Mouse (Mus musculus) hindbrain, embryonic 13.5 days (tissue): ENCODE measurements at regions not wholly inside any gene's neighbourhood (a gene's known extent, or its start where the extent isn't known, plus 50 kb on each side); places are given as distances from the start of the nearest gene placed in this dataset.

ENCODE experiments used
- ATAC-seq: fragments of 200-750 bp; cut with Nextera tagmentation; 2 replicates; pipeline ENCODE4 v1.8.0; 2017; ENCODE audit warnings: moderate TSS enrichment; ENCODE audit not compliant: low FRiP score
- H3K27ac ChIP-seq: fragments of 300-500 bp; sonication (generic); 2 replicates; pipeline ENCODE4 v1.5.1; 2015; ENCODE audit warnings: inconsistent platforms, mild to moderate bottlenecking, moderate library complexity
- H3K27me3 ChIP-seq: fragments of 300-500 bp; sonication (generic); 2 replicates; pipeline ENCODE4 v1.6.1; 2015; ENCODE audit warnings: mild to moderate bottlenecking, inconsistent platforms
- H3K36me3 ChIP-seq: fragments of 300-500 bp; sonication (generic); 2 replicates; pipeline ENCODE4 v1.6.1; 2015; ENCODE audit warnings: mild to moderate bottlenecking, inconsistent platforms
- H3K4me1 ChIP-seq: fragments of 300-500 bp; sonication (generic); replicated peaks from 2 replicates; pipeline ENCODE4 v1.6.1; 2015; ENCODE audit warnings: inconsistent platforms
- H3K4me2 ChIP-seq: fragments of 300-500 bp; sonication (generic); 2 replicates; pipeline ENCODE4 v1.6.1; 2015; ENCODE audit warnings: inconsistent platforms, mild to moderate bottlenecking, moderate library complexity
- H3K4me3 ChIP-seq: fragments of 300-500 bp; sonication (generic); 2 replicates; pipeline ENCODE4 v1.5.1; 2015; ENCODE audit warnings: mild to moderate bottlenecking, inconsistent platforms
- H3K9ac ChIP-seq: fragments of 300-500 bp; sonication (generic); 2 replicates; pipeline ENCODE4 v1.6.1; 2015; ENCODE audit warnings: mild to moderate bottlenecking, inconsistent platforms
- H3K9me3 ChIP-seq: fragments of 300-500 bp; sonication (generic); 2 replicates; pipeline ENCODE4 v1.6.1; 2016; ENCODE audit warnings: inconsistent platforms
- WGBS: fragments of 180-500 bp; shearing (Covaris S2); methylation state at CpG from one replicate; pipeline ENCODE4 v1.1.7; 2015; 5-methylcytosine and 5-hydroxymethylcytosine counted together

DNA sequence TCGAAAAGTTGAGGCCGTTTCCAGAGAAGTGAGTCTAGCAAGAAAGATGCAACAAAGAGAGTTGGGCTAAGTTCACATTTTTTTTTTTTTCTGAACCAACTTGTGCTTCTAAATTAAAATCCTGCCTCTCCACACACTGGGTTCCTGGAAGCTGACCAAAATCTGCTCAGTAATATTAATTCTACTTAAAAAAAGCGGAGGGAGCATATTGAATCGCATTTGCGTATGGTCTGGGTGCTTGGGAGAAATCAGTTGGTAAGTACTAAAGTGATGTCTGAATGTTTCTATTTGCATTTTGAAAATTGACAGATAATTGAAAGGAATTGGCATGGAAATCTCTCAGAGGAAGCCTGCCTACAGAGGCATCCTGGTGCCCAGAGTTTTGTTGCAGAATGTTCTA lies 676.0 kb downstream of the Vrk1 start:
- H3K9ac ChIP-seq, result no peak overlapping the region
- H3K27me3 ChIP-seq, result no peaks in the 10 kb centered on the region
- H3K9me3 ChIP-seq, result no peaks in the 10 kb centered on the region
- no peak for ATAC-seq
- no peak overlapping the region for H3K4me3 ChIP-seq
- 90% methylated on average over 5 of the region's 5 CpGs for WGBS
- peaks cover 14% of the 10 kb centered on the region for H3K4me1 ChIP-seq
- H3K4me2 ChIP-seq, result no peak overlapping the region
- H3K27ac ChIP-seq, result no peak overlapping the region
- H3K36me3 ChIP-seq, result no peaks in the 10 kb centered on the region

DNA sequence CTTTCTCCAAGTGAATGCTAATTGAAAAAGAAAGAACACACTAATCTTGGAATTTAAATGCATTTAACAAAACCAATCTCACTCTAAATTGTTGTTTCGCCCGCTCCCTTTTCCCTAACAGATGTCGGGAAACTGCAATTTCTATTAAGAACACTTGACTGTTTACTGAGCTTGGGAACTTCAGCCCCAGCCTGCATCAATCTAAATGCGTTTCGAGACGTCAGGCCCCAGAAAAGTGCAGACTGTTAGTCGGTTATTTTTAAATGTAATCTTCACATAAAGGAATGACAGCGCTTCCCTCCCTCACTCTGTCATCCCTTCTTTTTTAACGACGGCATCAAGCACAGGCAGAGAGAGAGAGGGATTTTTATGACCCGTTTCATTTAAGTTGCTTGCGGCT lies 677.7 kb downstream of the Vrk1 start:
- Histone ChIP-seq H3K9me3 (no peaks in the 10 kb centered on the region), H3K4me2 (no peak overlapping the region), H3K4me3 (no peak overlapping the region), H3K27me3 (no peaks in the 10 kb centered on the region), H3K9ac (no peak overlapping the region), H3K36me3 (no peaks in the 10 kb centered on the region), H3K27ac (no peak overlapping the region), H3K4me1 (peaks cover 14% of the 10 kb centered on the region)
- WGBS, result 42% methylated on average over 12 of the region's 12 CpGs
- ATAC-seq, result no peak

DNA sequence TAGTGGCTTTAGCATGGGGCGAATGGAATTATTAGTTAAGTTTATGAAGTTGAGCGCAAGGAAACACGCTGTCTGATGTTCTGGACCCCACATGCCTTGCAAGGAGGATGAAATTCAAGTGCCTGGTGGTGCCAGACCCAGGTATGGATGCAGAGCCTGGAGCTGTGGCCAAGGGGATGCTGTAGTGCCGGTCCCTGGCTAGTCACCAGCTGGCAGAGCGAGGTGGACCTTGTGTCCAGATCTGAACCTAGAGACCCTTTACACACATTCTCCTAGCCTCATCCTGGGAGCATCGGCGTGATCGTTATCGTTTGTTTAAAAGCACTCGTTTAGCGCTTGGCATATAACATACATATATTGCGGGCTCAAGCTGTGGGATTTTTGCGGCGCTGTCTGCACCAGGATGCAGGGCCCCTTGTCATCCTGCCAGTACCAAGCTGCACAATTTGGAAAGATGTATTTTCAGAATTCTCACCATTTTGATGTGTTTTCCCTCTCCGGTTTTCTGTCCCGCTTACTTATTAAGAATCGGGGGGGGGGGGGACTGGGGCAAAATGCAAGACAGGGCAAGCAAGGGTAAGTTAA lies 678.2 kb downstream of the Vrk1 start:
- Histone ChIP-seq H3K9me3 (no peaks in the 10 kb centered on the region), H3K4me2 (no peak overlapping the region), H3K27ac (peak overlapping the region; percentile 31), H3K9ac (no peak overlapping the region), H3K36me3 (no peaks in the 10 kb centered on the region), H3K27me3 (no peaks in the 10 kb centered on the region), H3K4me1 (peaks cover 14% of the 10 kb centered on the region), H3K4me3 (no peak overlapping the region)
- no peak for ATAC-seq
- 86% methylated on average over 17 of the region's 17 CpGs for WGBS

DNA sequence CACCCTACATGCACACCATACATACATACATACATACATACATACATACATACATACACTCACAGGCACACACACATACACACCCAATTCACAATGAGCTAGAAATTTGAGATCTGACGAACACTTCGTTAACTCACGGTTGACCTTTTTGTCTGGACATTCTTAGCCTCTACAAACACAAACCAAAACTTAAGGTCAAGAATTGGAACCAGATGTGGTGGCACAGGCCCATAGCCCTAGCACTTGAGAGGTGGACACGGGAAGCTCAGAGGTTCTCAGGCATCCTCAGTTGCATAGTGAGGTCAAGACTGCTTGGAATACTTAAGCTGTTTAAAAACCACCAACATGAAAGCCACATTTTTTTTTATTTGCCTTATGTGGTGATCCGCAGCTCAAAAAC lies 692.9 kb downstream of the Vrk1 start:
- Histone ChIP-seq H3K9me3 (no peaks in the 10 kb centered on the region), H3K9ac (no peak overlapping the region), H3K27me3 (no peaks in the 10 kb centered on the region), H3K4me2 (no peak overlapping the region), H3K4me3 (no peak overlapping the region), H3K36me3 (no peaks in the 10 kb centered on the region), H3K27ac (no peak overlapping the region), H3K4me1 (no peaks in the 10 kb centered on the region; the same call in 1 of the 2 replicates)
- WGBS, result 86% methylated on average over 5 of the region's 5 CpGs
- ATAC-seq, result no peak

DNA sequence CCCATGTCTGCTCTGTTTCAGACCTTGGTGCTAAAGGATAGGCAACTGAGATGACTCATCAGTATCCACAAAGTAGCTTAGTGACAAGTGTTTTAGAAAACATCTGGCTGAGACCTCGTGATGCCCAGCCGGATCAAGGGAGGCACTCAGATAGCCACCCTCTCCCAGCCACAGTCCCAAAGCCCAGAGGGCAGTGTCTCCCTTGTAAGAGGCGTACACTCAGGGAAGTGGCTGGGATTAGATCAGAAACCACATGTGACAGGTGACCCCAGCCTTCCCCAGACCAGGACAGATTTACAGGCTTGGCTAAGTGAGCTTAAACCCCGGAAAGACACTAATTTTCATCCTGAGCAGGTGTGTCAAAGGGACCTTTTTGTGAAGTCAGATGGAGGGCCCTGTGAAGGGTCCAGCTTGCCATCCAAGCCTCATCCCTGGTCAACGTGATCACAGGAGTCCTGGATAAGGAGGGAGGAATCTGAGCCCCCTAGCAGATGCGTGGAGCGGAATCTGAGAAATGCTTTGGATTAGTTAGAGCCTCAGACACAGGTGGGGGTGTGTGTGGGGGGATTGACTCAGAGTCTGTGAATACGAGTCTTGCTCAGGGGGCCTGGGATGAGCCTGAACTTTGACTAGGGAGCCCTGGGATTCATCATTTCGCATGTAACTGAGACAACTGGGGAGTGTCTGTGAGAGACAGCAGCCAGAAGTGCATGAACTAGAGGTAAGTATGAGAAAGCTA lies 711.4 kb downstream of the Vrk1 start:
- WGBS, result 81% methylated on average over 9 of the region's 9 CpGs
- Histone ChIP-seq H3K27ac (no peak overlapping the region), H3K4me2 (no peak overlapping the region), H3K9ac (no peak overlapping the region), H3K27me3 (no peaks in the 10 kb centered on the region), H3K4me1 (no peaks in the 10 kb centered on the region), H3K36me3 (no peaks in the 10 kb centered on the region), H3K9me3 (no peaks in the 10 kb centered on the region), H3K4me3 (no peak overlapping the region)
- ATAC-seq, result no peak

DNA sequence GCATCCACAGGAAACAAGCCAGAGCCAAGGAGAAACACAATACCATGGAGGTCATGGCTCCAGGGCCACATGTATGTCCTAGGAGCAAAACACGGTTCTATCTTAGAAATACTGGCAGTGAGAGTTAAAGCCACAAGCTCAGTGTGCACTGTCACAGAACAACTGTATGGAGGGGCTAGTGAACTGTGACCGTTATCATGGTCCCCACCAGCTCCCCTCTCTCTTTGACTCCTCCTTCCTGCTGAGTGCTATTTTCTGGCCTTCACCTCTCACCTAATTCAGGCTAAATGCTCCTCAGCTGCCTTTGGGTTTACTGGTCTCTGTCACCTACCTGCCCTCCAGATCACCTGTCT lies 712.0 kb downstream of the Vrk1 start:
- H3K9me3 ChIP-seq, result no peaks in the 10 kb centered on the region
- no peaks in the 10 kb centered on the region for H3K36me3 ChIP-seq
- WGBS, result 64% methylated on average over 2 of the region's 2 CpGs
- no peak overlapping the region for H3K4me3 ChIP-seq
- H3K27me3 ChIP-seq, result no peaks in the 10 kb centered on the region
- no peaks in the 10 kb centered on the region for H3K4me1 ChIP-seq
- ATAC-seq, result no peak
- no peak overlapping the region for H3K4me2 ChIP-seq
- H3K9ac ChIP-seq, result no peak overlapping the region
- no peak overlapping the region for H3K27ac ChIP-seq

DNA sequence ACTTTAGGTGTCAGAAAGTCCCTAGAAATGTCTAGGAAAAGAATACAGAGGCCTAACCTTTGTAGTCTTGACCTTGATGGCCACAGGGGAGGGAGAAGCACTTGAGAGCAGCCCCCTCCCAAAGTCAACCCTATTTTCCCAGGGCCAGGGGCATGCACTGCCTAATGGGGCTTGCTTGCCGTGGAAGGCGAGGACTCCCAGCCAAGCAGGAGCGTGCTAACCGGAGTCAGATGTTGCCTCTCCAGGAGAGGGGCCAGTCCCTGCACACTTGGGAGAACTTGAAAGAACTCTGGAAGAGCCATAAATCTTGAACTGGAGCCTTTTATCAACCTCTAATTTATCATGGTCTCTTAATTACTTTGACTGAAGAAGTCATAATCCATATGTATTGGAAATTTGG lies 712.7 kb downstream of the Vrk1 start:
- WGBS, result 79% methylated on average over 4 of the region's 4 CpGs
- Histone ChIP-seq H3K27me3 (no peaks in the 10 kb centered on the region), H3K27ac (no peak overlapping the region), H3K4me2 (no peak overlapping the region), H3K9me3 (no peaks in the 10 kb centered on the region), H3K9ac (no peak overlapping the region), H3K36me3 (no peaks in the 10 kb centered on the region), H3K4me3 (no peak overlapping the region), H3K4me1 (no peaks in the 10 kb centered on the region)
- ATAC-seq, result no peak

DNA sequence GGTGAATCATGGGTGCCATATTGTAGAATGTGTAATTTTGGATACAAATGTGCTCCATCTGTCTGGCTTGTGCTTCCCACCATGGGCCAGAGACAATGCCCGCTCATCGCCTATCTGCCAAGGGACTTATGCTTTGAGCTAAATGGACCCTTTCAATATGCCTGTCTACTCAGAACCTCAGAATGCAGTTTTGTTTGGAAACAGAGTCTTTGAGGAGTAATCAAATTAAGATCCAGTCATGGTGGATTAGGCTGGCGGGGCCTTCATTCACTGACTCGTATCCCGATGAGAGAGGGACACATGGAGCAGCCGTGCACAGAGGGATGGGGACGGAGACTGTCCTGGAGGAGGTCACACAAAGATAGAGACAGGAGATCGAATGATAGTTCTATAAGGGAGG lies 716.9 kb downstream of the Vrk1 start:
- no peak overlapping the region for H3K9ac ChIP-seq
- H3K27me3 ChIP-seq, result no peaks in the 10 kb centered on the region
- H3K9me3 ChIP-seq, result no peaks in the 10 kb centered on the region
- H3K4me3 ChIP-seq, result no peak overlapping the region
- 50% methylated on average over 8 of the region's 8 CpGs for WGBS
- H3K4me2 ChIP-seq, result no peak overlapping the region
- no peak for ATAC-seq
- no peak overlapping the region for H3K27ac ChIP-seq
- H3K36me3 ChIP-seq, result no peaks in the 10 kb centered on the region
- H3K4me1 ChIP-seq, result no peaks in the 10 kb centered on the region

DNA sequence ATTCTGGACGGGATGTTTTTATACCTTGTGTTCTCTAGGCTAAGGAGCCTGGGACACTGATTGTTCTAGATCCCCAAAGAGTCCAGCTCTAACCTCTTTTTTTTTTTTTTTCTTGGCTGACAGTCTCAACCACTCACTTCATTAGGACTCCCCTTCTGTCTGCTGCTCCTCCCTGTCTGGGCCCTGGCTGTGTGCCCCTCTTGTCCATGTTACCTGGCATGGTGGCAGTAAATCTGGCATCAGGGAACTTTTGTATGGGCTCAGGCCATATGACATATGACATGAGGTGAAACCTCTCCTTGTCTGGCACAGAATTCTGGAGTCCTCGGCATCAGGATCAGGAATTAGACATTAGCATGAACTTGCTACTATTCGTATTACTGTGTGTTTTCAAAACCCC lies 717.5 kb downstream of the Vrk1 start:
- no peak overlapping the region for H3K4me2 ChIP-seq
- H3K9ac ChIP-seq, result no peak overlapping the region
- ATAC-seq, result no peak
- no peak overlapping the region for H3K27ac ChIP-seq
- no peaks in the 10 kb centered on the region for H3K27me3 ChIP-seq
- 86% methylated on average over 3 of the region's 3 CpGs for WGBS
- H3K9me3 ChIP-seq, result no peaks in the 10 kb centered on the region
- H3K4me1 ChIP-seq, result no peaks in the 10 kb centered on the region
- no peak overlapping the region for H3K4me3 ChIP-seq
- H3K36me3 ChIP-seq, result no peaks in the 10 kb centered on the region

DNA sequence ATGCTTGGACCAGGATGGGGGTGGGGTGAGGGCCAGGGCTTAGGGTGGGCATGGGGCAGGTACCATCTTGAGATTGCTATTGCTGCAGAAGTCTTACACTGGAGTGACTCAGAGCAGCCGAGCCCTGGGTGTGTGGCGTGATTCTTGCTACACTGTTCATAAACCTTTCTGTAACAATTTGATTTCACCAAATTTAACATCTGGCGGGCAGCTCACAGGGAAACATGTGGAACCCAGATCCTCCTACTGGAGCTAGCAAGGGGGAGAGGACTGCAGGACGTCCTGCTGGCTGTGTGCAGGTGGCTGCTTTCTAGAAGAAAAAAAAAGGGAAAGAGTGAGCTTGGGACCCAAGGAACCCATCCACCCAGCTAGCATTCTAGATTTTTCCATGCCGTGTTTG lies 719.7 kb downstream of the Vrk1 start:
- no peaks in the 10 kb centered on the region for H3K4me1 ChIP-seq
- H3K4me3 ChIP-seq, result no peak overlapping the region
- no peak for ATAC-seq
- H3K27me3 ChIP-seq, result no peaks in the 10 kb centered on the region
- H3K9ac ChIP-seq, result no peak overlapping the region
- H3K27ac ChIP-seq, result no peak overlapping the region
- no peak overlapping the region for H3K4me2 ChIP-seq
- H3K36me3 ChIP-seq, result no peaks in the 10 kb centered on the region
- no peaks in the 10 kb centered on the region for H3K9me3 ChIP-seq
- WGBS, result 88% methylated on average over 5 of the region's 5 CpGs

DNA sequence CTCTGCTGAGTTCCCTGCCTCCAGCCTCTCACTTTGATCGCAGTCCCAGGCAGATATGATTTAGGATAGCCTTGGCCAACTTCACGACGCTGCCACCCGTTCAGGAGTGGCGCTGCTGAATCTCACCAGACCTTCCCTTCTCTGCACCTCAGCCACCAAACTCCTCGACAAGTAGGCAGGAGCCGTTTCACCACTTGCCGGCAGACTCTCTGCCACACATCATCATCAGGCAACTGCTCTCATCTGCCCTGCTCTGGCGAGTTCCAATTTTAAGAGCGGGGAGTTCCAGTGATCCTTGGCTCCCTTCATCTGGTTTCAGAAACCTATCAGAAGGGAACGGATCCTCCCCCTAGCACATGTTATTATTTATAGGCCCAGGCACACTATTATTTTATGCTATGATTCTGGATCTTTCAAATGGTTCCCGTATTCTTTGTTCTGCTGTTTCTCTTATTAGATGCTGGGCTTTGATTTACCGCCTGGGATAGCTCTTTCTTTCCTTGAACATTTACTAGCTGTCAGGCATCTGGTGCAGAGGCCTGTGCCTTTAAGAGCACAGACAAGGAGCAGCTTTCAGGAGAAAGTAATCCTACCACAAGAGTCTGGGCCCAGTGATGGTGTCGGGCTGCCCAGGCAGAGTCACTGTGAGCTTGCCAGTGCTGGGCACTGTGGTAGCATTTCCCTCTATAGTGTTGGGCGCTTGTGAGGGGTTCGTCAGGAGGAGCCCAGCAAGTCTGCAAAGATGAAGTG lies 722.3 kb downstream of the Vrk1 start:
- Histone ChIP-seq H3K27me3 (no peaks in the 10 kb centered on the region), H3K36me3 (no peaks in the 10 kb centered on the region), H3K9ac (no peak overlapping the region), H3K27ac (no peak overlapping the region), H3K9me3 (no peaks in the 10 kb centered on the region), H3K4me3 (no peak overlapping the region), H3K4me2 (no peak overlapping the region), H3K4me1 (no peaks in the 10 kb centered on the region)
- 84% methylated on average over 16 of the region's 16 CpGs for WGBS
- ATAC-seq, result no peak

DNA sequence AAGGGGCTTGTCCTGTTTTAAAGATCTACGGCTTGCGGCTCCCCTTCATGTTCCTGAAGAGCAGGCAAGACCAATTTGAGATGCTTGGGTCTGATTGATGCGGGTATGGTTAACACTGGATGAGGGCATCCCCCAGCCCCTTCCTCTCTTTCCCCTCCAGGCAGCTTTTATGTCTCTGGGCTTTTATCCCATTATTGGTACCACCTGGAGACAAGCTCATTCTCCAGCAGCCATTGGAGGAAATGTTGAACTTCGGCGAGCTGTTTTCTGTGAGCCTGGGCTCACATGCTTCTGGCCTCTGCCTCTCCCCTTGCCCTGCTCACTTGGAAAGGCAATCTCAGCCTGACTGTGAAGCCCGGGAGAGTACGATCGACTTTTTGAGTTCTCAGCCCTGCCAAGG lies 738.7 kb downstream of the Vrk1 start:
- Histone ChIP-seq H3K9me3 (peaks cover 10% of the 10 kb centered on the region; the same call in 1 of the 2 replicates), H3K36me3 (no peaks in the 10 kb centered on the region), H3K4me3 (no peak overlapping the region), H3K27me3 (no peaks in the 10 kb centered on the region), H3K9ac (no peak overlapping the region), H3K27ac (no peak overlapping the region), H3K4me1 (no peaks in the 10 kb centered on the region), H3K4me2 (no peak overlapping the region)
- ATAC-seq, result no peak
- 87% methylated on average over 8 of the region's 8 CpGs for WGBS

DNA sequence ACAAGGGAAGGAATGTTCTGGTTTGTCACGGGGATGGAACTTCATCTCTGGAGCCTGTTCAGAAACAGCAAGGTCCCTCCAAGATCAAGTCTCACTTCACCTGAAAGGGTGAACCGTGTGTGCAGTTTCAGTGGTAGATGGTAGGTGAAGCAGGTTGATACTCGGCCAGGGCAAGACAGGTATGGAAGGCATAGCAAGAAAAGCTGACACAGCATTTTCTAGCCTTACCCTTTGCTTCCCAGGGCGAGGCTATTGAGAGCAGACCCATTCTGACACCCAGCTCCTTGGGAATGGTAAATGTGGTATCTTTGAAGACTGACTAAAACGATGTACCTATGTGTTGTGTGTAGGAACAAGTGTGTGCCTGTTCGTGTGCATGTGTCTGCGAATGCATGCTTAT lies 724.9 kb upstream of the 3110018I06Rik start:
- H3K27me3 ChIP-seq, result no peaks in the 10 kb centered on the region
- peaks cover 10% of the 10 kb centered on the region; the same call in 1 of the 2 replicates for H3K9me3 ChIP-seq
- H3K4me1 ChIP-seq, result no peaks in the 10 kb centered on the region
- no peak for ATAC-seq
- H3K36me3 ChIP-seq, result no peaks in the 10 kb centered on the region
- H3K4me2 ChIP-seq, result no peak overlapping the region
- no peak overlapping the region for H3K9ac ChIP-seq
- WGBS, result 84% methylated on average over 7 of the region's 7 CpGs
- H3K4me3 ChIP-seq, result no peak overlapping the region
- no peak overlapping the region for H3K27ac ChIP-seq
